Mouse (Mus musculus): ENCODE data around the gene Dedd. TPM values are rescaled to one million over a fixed set of nuclear protein-coding genes. Genes with fewer than 3 reads are reported as not detected.

The Dedd gene
- total RNA-seq (2021): 10 to 100 TPM; 26.6 to 31.1 TPM
- long read RNA-seq, experiment 1, transcript Dedd-201 (5 exons, 1,618 nt): major isoform, 8 of 17 reads
- long read RNA-seq, experiment 1, partial matches to known transcripts: 1 of 17 reads
- long read RNA-seq, experiment 1, other reads (novel, unspliced or antisense): 3 of 17 reads
- long read RNA-seq, experiment 2, transcript Dedd-204 (6 exons, 2,563 nt): minor isoform, 7 of 32 reads
- long read RNA-seq, experiment 2, transcript Dedd-201 (5 exons, 1,618 nt): major isoform, 17 of 32 reads
- long read RNA-seq, experiment 2, partial matches to known transcripts: 1 of 32 reads
- long read RNA-seq, experiment 2, other reads (novel, unspliced or antisense): 4 of 32 reads

GRCm38 (mm10) chr1:171328839-171329432 is at the start of gene Dedd:
TSS of gene Dedd (plus strand) at chr1:171329145.
- intact Hi-C loops (cut with DNase I): loop anchor here (5.0 kb wide), 1 partner anchor 37 kb away; no protein-coding TSS in a partner anchor
- peak; percentile 86 to 90 for DNase-seq

GRCm38 (mm10) chr1:171279721-171280120 is 49.2 kb upstream of the Dedd start:
- DNase-seq: no peak
- intact Hi-C loops (cut with DNase I): loop anchor here (10.0 kb wide), 1 partner anchor 165 kb away; the partner anchor contains the start of gene Cfap126

- intact Hi-C loops (cut with DNase I): loop anchor here (10.0 kb wide), 1 partner anchor 166 kb away; the partner anchor contains the start of gene Cfap126
- DNase-seq: no peak
Observed at GRCm38 (mm10) chr1:171280250-171280915, 48.6 kb upstream of the Dedd start.

GRCm38 (mm10) chr1:171280916-171281527 is 47.9 kb upstream of the Dedd start, which contains the start of gene Ppox:
TSS of gene Ppox (minus strand) at chr1:171281186.
- DNase-seq: peak in 1 of 2 experiments; percentile 86
- intact Hi-C loops (cut with DNase I): loop anchor here (10.0 kb wide), 1 partner anchor 166 kb away; the partner anchor contains the start of gene Cfap126

GRCm38 (mm10) chr1:171281528-171281923 is 47.4 kb upstream of the Dedd start:
- intact Hi-C loops (cut with DNase I): loop anchor here (10.0 kb wide), 1 partner anchor 167 kb away; the partner anchor contains the start of gene Cfap126
- DNase-seq: peak; percentile 73 to 90

- intact Hi-C loops (cut with DNase I): loop anchor here (10.0 kb wide), 1 partner anchor 167 kb away; the partner anchor contains the start of gene Cfap126
- DNase-seq: no peak
Observed at GRCm38 (mm10) chr1:171282086-171282805, 46.7 kb upstream of the Dedd start.

- DNase-seq: no peak
- intact Hi-C loops (cut with DNase I): loop anchor here (10.0 kb wide), 1 partner anchor 169 kb away; the partner anchor contains the start of gene Cfap126
Observed at GRCm38 (mm10) chr1:171283188-171284160, 45.5 kb upstream of the Dedd start.

- DNase-seq: no peak
- intact Hi-C loops (cut with DNase I): loop anchor here (10.0 kb wide), 1 partner anchor 170 kb away; the partner anchor contains the start of gene Cfap126
Observed at GRCm38 (mm10) chr1:171284491-171284890, 44.5 kb upstream of the Dedd start.

- intact Hi-C loops (cut with DNase I): loop anchor here (10.0 kb wide), 1 partner anchor 170 kb away; the partner anchor contains the start of gene Cfap126
- DNase-seq: no peak
Observed at GRCm38 (mm10) chr1:171285096-171285892, 43.7 kb upstream of the Dedd start.

GRCm38 (mm10) chr1:171286517-171286916 is 42.4 kb upstream of the Dedd start:
- no peak for DNase-seq

GRCm38 (mm10) chr1:171287136-171288081 is 41.5 kb upstream of the Dedd start, which contains the start of gene Usp21:
TSS of gene Usp21 (minus strand) at chr1:171287991.
- intact Hi-C loops (cut with DNase I): loop anchor here (10.0 kb wide), 1 partner anchor 173 kb away; the partner anchor contains the start of gene Cfap126
- DNase-seq: peak; percentile 88 to 91

More at GRCm38 (mm10) chr1:171286517-171286916, 42.4 kb upstream of the Dedd start:
- intact Hi-C loops (cut with DNase I): loop anchor here (10.0 kb wide), 1 partner anchor 172 kb away; the partner anchor contains the start of gene Cfap126

GRCm38 (mm10) chr1:171288328-171288727 is 40.6 kb upstream of the Dedd start:
- intact Hi-C loops (cut with DNase I): loop anchor here (10.0 kb wide), 1 partner anchor 174 kb away; the partner anchor contains the start of gene Cfap126
- DNase-seq: no peak

GRCm38 (mm10) chr1:171293351-171293750 is 35.6 kb upstream of the Dedd start:
- no peak for DNase-seq
- intact Hi-C loops (cut with DNase I): loop anchor here (5.0 kb wide), 1 partner anchor 34 kb away; the partner anchor contains the start of gene Dedd

GRCm38 (mm10) chr1:171293906-171294297 is 35.0 kb upstream of the Dedd start:
- intact Hi-C loops (cut with DNase I): loop anchor here (5.0 kb wide), 1 partner anchor 33 kb away; the partner anchor contains the start of gene Dedd
- no peak for DNase-seq

- intact Hi-C loops (cut with DNase I): loop anchor here (5.0 kb wide), 1 partner anchor 33 kb away; the partner anchor contains the start of gene Dedd
- DNase-seq: peak; percentile 60 to 86
Observed at GRCm38 (mm10) chr1:171294298-171295062, 34.5 kb upstream of the Dedd start, which contains the start of gene Ufc1. TSS of gene Ufc1 (minus strand) at chr1:171295024.

All from gastrocnemius, postnatal 36 days (tissue).